Mouse (Mus musculus): Measurements from ENCODE around the gene Trp53i13. TPM values are rescaled to one million over a fixed set of nuclear protein-coding genes. Genes with fewer than 3 reads are reported as not detected.

The Trp53i13 gene
- polyA plus RNA-seq, 1 experiment from 2014 or later = 28.5 TPM

DNA sequence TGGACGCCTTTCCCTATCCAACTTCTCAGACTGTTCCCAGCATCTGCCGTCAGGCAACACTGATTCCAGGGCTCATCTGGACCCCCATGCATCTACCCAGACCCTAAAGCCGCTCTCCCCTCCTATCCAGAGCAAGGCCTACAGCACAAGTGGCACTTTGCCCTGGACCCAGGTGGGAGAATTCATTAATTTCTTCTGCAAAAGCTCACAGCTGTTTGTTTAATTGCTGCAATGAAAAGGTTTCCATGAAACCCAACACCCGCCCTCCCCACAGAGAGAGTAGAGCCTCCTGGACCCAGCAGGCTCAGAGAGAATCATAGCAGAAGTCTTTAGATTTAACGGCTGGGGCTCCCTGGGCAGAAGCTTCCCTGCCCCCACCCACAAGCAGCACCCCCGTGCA lies 30.6 kb downstream of the Trp53i13 start:
- Histone ChIP-seq H3K9ac (no peak overlapping the region), H3K4me1 (replicated peaks) (peaks cover 39% of the 10 kb centered on the region)
- 57% methylated on average over 6 of the region's 6 CpGs for WGBS

GRCm38 (mm10) chr11:77483510-77484255 lies 32.1 kb downstream of the Trp53i13 start:
- H3K4me1 ChIP-seq (replicated peaks) = peaks cover 30% of the 10 kb centered on the region
- H3K9ac ChIP-seq = no peak overlapping the region
- no peaks in the 10 kb centered on the region for H3K27me3 ChIP-seq (replicated peaks)
- H3K9me3 ChIP-seq = no peaks in the 10 kb centered on the region
- H3K4me2 ChIP-seq (replicated peaks) = no peak overlapping the region
- no peak for ATAC-seq
- 42% methylated on average over 11 of the region's 11 CpGs for WGBS
- no peaks in the 10 kb centered on the region for H3K36me3 ChIP-seq
- H3K27ac ChIP-seq = no peak overlapping the region
- no peak overlapping the region for H3K4me3 ChIP-seq (replicated peaks)

More for the DNA sequence above, 30.6 kb downstream of the Trp53i13 start:
- ATAC-seq = no peak
- no peaks in the 10 kb centered on the region for H3K36me3 ChIP-seq
- H3K4me2 ChIP-seq (replicated peaks) = no peak overlapping the region
- no peaks in the 10 kb centered on the region for H3K9me3 ChIP-seq
- H3K27ac ChIP-seq = no peak overlapping the region
- H3K4me3 ChIP-seq (replicated peaks) = no peak overlapping the region
- no peaks in the 10 kb centered on the region for H3K27me3 ChIP-seq (replicated peaks)

GRCm38 (mm10) chr11:77483043-77483442 lies 32.7 kb downstream of the Trp53i13 start:
- H3K9me3 ChIP-seq = no peaks in the 10 kb centered on the region
- no peaks in the 10 kb centered on the region for H3K27me3 ChIP-seq (replicated peaks)
- ATAC-seq = no peak
- peaks cover 24% of the 10 kb centered on the region; the same call in 1 of the 2 replicates for H3K4me1 ChIP-seq (replicated peaks)
- no peaks in the 10 kb centered on the region for H3K36me3 ChIP-seq
- WGBS = 62% methylated on average over 3 of the region's 3 CpGs
- no peak overlapping the region for H3K4me2 ChIP-seq (replicated peaks)
- no peak overlapping the region for H3K27ac ChIP-seq
- no peak overlapping the region for H3K4me3 ChIP-seq (replicated peaks)
- no peak overlapping the region for H3K9ac ChIP-seq

DNA sequence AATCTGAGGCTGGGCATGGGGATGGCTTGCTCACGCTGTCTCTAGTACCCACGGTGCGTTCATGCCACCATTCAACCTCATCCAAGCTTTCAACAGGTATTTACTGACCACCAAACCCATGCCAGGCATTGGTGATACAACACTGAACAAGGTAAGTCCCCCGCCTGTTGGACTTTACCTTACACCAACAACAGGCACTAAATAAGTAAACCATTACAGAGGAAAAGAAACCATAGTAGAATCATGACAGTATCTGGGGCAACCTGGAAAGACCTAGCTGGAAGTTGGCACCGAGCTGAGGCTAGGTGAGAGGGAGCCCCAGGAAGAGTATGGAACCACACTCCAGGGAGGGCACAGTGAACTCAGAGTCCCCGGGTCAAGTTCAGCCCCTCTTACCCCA lies 38.9 kb downstream of the Trp53i13 start:
- 87% methylated on average over 6 of the region's 6 CpGs for WGBS
- H3K4me3 ChIP-seq (replicated peaks) = no peak overlapping the region
- H3K9ac ChIP-seq = no peak overlapping the region
- H3K27ac ChIP-seq = no peak overlapping the region
- H3K36me3 ChIP-seq = peaks cover 9% of the 10 kb centered on the region
- H3K4me1 ChIP-seq (replicated peaks) = 0 out of 2 replicates have a peak, but pooled peaks cover 2% of the 10 kb centered on the region
- H3K4me2 ChIP-seq (replicated peaks) = no peak overlapping the region
- H3K27me3 ChIP-seq (replicated peaks) = no peaks in the 10 kb centered on the region
- peak; percentile 28; the same call in 1 of the 2 replicates for ATAC-seq
- H3K9me3 ChIP-seq = no peaks in the 10 kb centered on the region

DNA sequence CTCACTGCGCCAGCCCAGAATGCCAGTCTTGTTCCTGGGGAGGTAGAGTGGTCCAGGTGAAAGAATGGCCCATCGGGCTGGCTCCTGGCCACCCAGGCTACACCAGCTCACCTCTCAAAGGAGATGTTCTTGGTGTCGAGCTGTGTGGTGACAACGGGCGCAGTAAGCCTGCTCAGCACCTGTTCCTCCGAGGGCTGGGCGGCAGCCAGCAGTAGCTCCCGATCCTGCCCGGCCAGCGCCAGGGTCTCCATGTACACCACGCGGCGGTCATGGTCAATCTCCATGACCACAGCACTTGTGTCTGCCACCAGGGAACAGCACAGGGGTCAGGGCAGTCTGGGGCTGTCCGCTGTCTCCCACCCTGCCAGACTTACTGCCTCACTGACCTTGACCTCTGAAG lies 39.6 kb downstream of the Trp53i13 start:
- Histone ChIP-seq H3K27ac (no peak overlapping the region), H3K27me3 (replicated peaks) (no peaks in the 10 kb centered on the region), H3K9ac (no peak overlapping the region), H3K36me3 (peaks cover 14% of the 10 kb centered on the region), H3K9me3 (no peaks in the 10 kb centered on the region), H3K4me2 (replicated peaks) (no peak overlapping the region), H3K4me3 (replicated peaks) (no peak overlapping the region), H3K4me1 (replicated peaks) (0 out of 2 replicates have a peak, but pooled peaks cover 2% of the 10 kb centered on the region)
- ATAC-seq = no peak
- WGBS = 94% methylated on average over 14 of the region's 14 CpGs

DNA sequence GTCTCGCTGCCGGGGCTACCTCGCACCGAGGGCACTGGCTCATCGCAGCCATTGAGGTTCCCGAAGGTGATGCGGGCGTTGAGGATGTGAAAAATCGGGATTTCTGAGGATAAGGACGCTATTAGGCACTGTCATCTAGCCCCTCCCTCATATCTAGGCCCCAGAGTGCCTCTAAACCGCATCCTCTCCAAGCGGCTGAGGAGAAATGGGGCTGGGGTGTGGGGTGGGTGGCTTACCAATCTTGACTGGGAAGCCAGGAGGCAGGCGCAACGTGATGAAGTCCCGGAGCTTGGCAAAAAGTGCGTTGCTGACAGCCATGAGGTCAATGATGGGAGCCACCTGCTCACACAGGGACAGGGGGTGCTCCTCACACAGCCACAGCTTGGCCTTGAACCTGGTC lies 43.0 kb downstream of the Trp53i13 start:
- H3K4me3 ChIP-seq (replicated peaks) = no peak overlapping the region
- H3K4me2 ChIP-seq (replicated peaks) = no peak overlapping the region
- no peak overlapping the region for H3K27ac ChIP-seq
- 85% methylated on average over 16 of the region's 16 CpGs for WGBS
- H3K9me3 ChIP-seq = no peaks in the 10 kb centered on the region
- H3K36me3 ChIP-seq = peaks cover 14% of the 10 kb centered on the region
- H3K4me1 ChIP-seq (replicated peaks) = 0 out of 2 replicates have a peak, but pooled peaks cover 2% of the 10 kb centered on the region
- ATAC-seq = no peak
- no peak overlapping the region for H3K9ac ChIP-seq
- peaks cover 7% of the 10 kb centered on the region for H3K27me3 ChIP-seq (replicated peaks)

- H3K27me3 ChIP-seq (replicated peaks) = peaks cover 21% of the 10 kb centered on the region
- no peak overlapping the region for H3K27ac ChIP-seq
- no peak overlapping the region for H3K4me2 ChIP-seq (replicated peaks)
- no peak overlapping the region for H3K4me3 ChIP-seq (replicated peaks)
- no peak overlapping the region for H3K9ac ChIP-seq
- peaks cover 14% of the 10 kb centered on the region for H3K36me3 ChIP-seq
- H3K4me1 ChIP-seq (replicated peaks) = 0 out of 2 replicates have a peak, but pooled peaks cover 3% of the 10 kb centered on the region
- no peaks in the 10 kb centered on the region for H3K9me3 ChIP-seq
- 73% methylated on average over 29 of the region's 29 CpGs for WGBS
- ATAC-seq = no peak
These were observed 44.4 kb downstream of the Trp53i13 start for GRCm38 (mm10) chr11:77471407-77471806.

GRCm38 (mm10) chr11:77468397-77468796 lies 47.4 kb downstream of the Trp53i13 start:
- H3K4me2 ChIP-seq (replicated peaks) = no peak overlapping the region
- no peak for ATAC-seq
- 82% methylated on average over 9 of the region's 9 CpGs for WGBS

GRCm38 (mm10) chr11:77467784-77468183 lies 48.0 kb downstream of the Trp53i13 start:
- ATAC-seq = no peak; the same call in 1 of the 2 replicates
- Histone ChIP-seq H3K27me3 (replicated peaks) (peaks cover 53% of the 10 kb centered on the region), H3K9ac (no peak overlapping the region), H3K4me2 (replicated peaks) (peak overlapping the region; percentile 41), H3K27ac (no peak overlapping the region), H3K4me3 (replicated peaks) (no peak overlapping the region), H3K36me3 (peaks cover 9% of the 10 kb centered on the region), H3K9me3 (no peaks in the 10 kb centered on the region), H3K4me1 (replicated peaks) (peaks cover 5% of the 10 kb centered on the region)
- WGBS = 16% methylated on average over 20 of the region's 20 CpGs

More at GRCm38 (mm10) chr11:77468397-77468796, 47.4 kb downstream of the Trp53i13 start:
- Histone ChIP-seq H3K36me3 (peaks cover 14% of the 10 kb centered on the region), H3K4me3 (replicated peaks) (no peak overlapping the region), H3K9ac (no peak overlapping the region), H3K9me3 (no peaks in the 10 kb centered on the region), H3K27ac (no peak overlapping the region), H3K27me3 (replicated peaks) (peaks cover 47% of the 10 kb centered on the region), H3K4me1 (replicated peaks) (0 out of 2 replicates have a peak, but pooled peaks cover 3% of the 10 kb centered on the region)

GRCm38 (mm10) chr11:77467157-77467556 lies 48.6 kb downstream of the Trp53i13 start:
- ATAC-seq = peak; percentile 63
- peaks cover 59% of the 10 kb centered on the region for H3K27me3 ChIP-seq (replicated peaks)
- H3K9me3 ChIP-seq = no peaks in the 10 kb centered on the region
- peaks cover 10% of the 10 kb centered on the region for H3K4me1 ChIP-seq (replicated peaks)
- H3K4me2 ChIP-seq (replicated peaks) = peak overlapping the region; percentile 41
- 5% methylated on average over 25 of the region's 25 CpGs for WGBS
- H3K4me3 ChIP-seq (replicated peaks) = no peak overlapping the region
- no peak overlapping the region for H3K9ac ChIP-seq
- H3K36me3 ChIP-seq = peaks cover 8% of the 10 kb centered on the region
- no peak overlapping the region for H3K27ac ChIP-seq

- Histone ChIP-seq H3K9ac (no peak overlapping the region), H3K9me3 (no peaks in the 10 kb centered on the region), H3K27me3 (replicated peaks) (peaks cover 61% of the 10 kb centered on the region), H3K27ac (no peak overlapping the region), H3K4me1 (replicated peaks) (peaks cover 14% of the 10 kb centered on the region), H3K36me3 (peaks cover 2% of the 10 kb centered on the region; the same call in 1 of the 2 replicates), H3K4me2 (replicated peaks) (peak overlapping the region; percentile 41), H3K4me3 (replicated peaks) (no peak overlapping the region)
- 34% methylated on average over 9 of the region's 9 CpGs for WGBS
- ATAC-seq = no peak
These were observed 49.2 kb downstream of the Trp53i13 start for GRCm38 (mm10) chr11:77466544-77466943.

GRCm38 (mm10) chr11:77465111-77465510 lies 50.7 kb downstream of the Trp53i13 start:
- 72% methylated on average over 3 of the region's 3 CpGs for WGBS
- H3K27ac ChIP-seq = no peak overlapping the region
- no peaks in the 10 kb centered on the region for H3K36me3 ChIP-seq
- H3K4me1 ChIP-seq (replicated peaks) = peaks cover 14% of the 10 kb centered on the region
- no peak overlapping the region for H3K9ac ChIP-seq
- H3K4me2 ChIP-seq (replicated peaks) = no peak overlapping the region
- H3K9me3 ChIP-seq = no peaks in the 10 kb centered on the region
- no peak overlapping the region for H3K4me3 ChIP-seq (replicated peaks)
- H3K27me3 ChIP-seq (replicated peaks) = peaks cover 61% of the 10 kb centered on the region
- no peak for ATAC-seq

DNA sequence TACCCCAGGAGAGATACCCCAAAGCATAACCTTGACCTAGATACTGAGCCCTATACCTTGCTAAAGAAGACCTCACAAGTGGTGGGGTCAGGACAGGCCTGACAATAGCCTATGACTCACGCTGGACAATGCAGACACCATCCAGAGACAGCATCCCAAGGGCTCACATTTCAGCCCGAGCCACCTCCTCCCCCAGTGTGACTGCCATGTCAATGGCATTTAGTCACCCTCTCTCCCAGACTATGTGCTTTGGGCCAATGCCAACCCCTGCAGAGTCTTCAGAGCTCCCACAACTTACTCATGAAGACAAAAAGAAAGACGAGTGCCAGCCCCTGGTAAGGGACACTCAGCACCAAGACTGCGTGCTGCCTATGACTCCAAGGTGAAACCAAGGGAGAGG lies 51.1 kb downstream of the Trp53i13 start:
- H3K4me1 ChIP-seq (replicated peaks) = peaks cover 14% of the 10 kb centered on the region
- H3K4me2 ChIP-seq (replicated peaks) = no peak overlapping the region
- no peak overlapping the region for H3K27ac ChIP-seq
- H3K9me3 ChIP-seq = no peaks in the 10 kb centered on the region
- no peaks in the 10 kb centered on the region for H3K36me3 ChIP-seq
- no peak overlapping the region for H3K4me3 ChIP-seq (replicated peaks)
- H3K27me3 ChIP-seq (replicated peaks) = peaks cover 61% of the 10 kb centered on the region
- no peak for ATAC-seq
- WGBS = 65% methylated on average over 4 of the region's 4 CpGs
- no peak overlapping the region for H3K9ac ChIP-seq

All from intestine, embryonic 15.5 days (tissue).